Comparison of ENCODE assay signal across 10 mouse cellular contexts in the genomic region with DNA sequence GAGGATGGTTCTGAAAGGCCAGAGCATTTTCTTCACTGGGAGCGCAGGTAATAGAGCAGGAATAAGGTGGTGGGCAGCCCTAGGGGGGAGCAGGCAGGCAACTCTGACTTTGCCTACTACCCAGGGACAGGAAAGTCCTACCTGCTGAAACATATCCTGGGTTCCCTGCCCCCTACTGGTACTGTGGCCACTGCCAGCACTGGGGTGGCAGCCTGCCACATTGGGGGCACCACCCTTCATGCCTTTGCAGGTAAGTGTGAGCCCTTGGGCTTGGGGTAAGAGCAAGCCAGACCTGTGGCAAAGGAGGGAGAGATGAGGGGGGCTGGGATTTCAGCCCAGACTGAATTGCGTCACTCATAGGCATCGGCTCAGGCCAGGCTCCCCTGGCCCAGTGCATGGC. TPM values are rescaled to one million over a fixed set of nuclear protein-coding genes. Genes with fewer than 3 reads are reported as not detected.
DNase-seq lines count a peak whose midpoint lies in the region; ATAC-seq and TF ChIP-seq lines count a peak whose summit lies in the region.
"Had no signal": no experiment of that assay in that cellular context is flagged by ENCODE, and none has a peak within 500 bp of the region (broad histone marks: within the 10 kb centered on the region; RNA-seq: fewer than 3 reads in every experiment).

No protein-coding gene starts in this region.

- H3K4me2 ChIP-seq in lung, embryonic 14.5 days = peak overlapping the region; percentile 91
- peak overlapping the region; percentile 97 for H3K4me2 ChIP-seq in intestine, embryonic 15.5 days (replicated peaks)
- peak overlapping the region; percentile 84 for H3K4me2 ChIP-seq in myocyte (ENCODE audit: low read depth)

- no peak overlapping the region for H3ac ChIP-seq in myocyte (ENCODE audit: control insufficient read depth, insufficient read length)

- TF ChIP-seq POLR2A in embryonic fibroblast, embryonic 13.5 days (IDR thresholded peaks at IDR 0.05; ENCODE audit: low read depth, low read length) = no peak
- TF ChIP-seq POLR2A in myocyte (IDR thresholded peaks at IDR 0.05; ENCODE audit: insufficient read length, low read depth) = no peak

- H3K36me3 ChIP-seq in lung, embryonic 14.5 days (ENCODE audit: insufficient read depth) = peaks cover 49% of the 10 kb centered on the region
- H3K36me3 ChIP-seq in intestine, embryonic 15.5 days = peaks cover 19% of the 10 kb centered on the region
- H3K36me3 ChIP-seq in myocyte (ENCODE audit: control insufficient read depth, insufficient read depth) = peaks cover 10% of the 10 kb centered on the region

- H3K4me1 ChIP-seq in lung, embryonic 14.5 days (ENCODE audit: insufficient read depth) = peaks cover 9% of the 10 kb centered on the region
- no peaks in the 10 kb centered on the region for H3K4me1 ChIP-seq in embryonic fibroblast, embryonic 13.5 days (ENCODE audit: control insufficient read depth, insufficient read depth, low read length)
- H3K4me1 ChIP-seq in intestine, embryonic 15.5 days (replicated peaks) = peaks cover 24% of the 10 kb centered on the region

- H3K27me3 ChIP-seq in lung, embryonic 14.5 days (ENCODE audit: insufficient read depth, low read length) = no peaks in the 10 kb centered on the region
- no peaks in the 10 kb centered on the region for H3K27me3 ChIP-seq in intestine, embryonic 15.5 days (replicated peaks)
- no peaks in the 10 kb centered on the region for H3K27me3 ChIP-seq in myocyte (ENCODE audit: control insufficient read depth, insufficient read depth, insufficient read length)

- DNase-seq in lung, embryonic 14.5 days = no peak
- no peak for DNase-seq in lung, postnatal 36 days
- no peak for DNase-seq in layer of hippocampus, adult 11-12 months (ENCODE audit: low spot score)
- DNase-seq in retina, embryonic 14.5 days (ENCODE audit: low spot score) = no peak
- DNase-seq in spleen, postnatal 36 days (ENCODE audit: low spot score in 2 of 2) = no peak
- DNase-seq: cerebellum, adult 18-20 months; right cerebral cortex, adult 18-20 months had no signal

- no peak for ATAC-seq in lung, embryonic 14.5 days (ENCODE audit: insufficient read depth)
- no peak for ATAC-seq in intestine, embryonic 15.5 days

- H3K9ac ChIP-seq in lung, embryonic 14.5 days = no peak overlapping the region
- no peak overlapping the region for H3K9ac ChIP-seq in intestine, embryonic 15.5 days

- no peak overlapping the region for H3K27ac ChIP-seq in lung, embryonic 14.5 days (ENCODE audit: low read depth)
- H3K27ac ChIP-seq in embryonic fibroblast, embryonic 13.5 days (ENCODE audit: insufficient read depth, low read length) = no peak overlapping the region
- H3K27ac ChIP-seq in intestine, embryonic 15.5 days = no peak overlapping the region

- 85% methylated on average over 3 of the region's 3 CpGs for WGBS in lung, embryonic 14.5 days
- WGBS in intestine, embryonic 15.5 days = 84% methylated on average over 3 of the region's 3 CpGs

- H3K4me3 ChIP-seq in lung, embryonic 14.5 days (ENCODE audit: low read depth, low read length) = peak overlapping the region; percentile 61
- H3K4me3 ChIP-seq in embryonic fibroblast, embryonic 13.5 days (ENCODE audit: insufficient read depth, low read length) = peak overlapping the region; percentile 72
- peak overlapping the region; percentile 59; the same call in 1 of the 2 replicates for H3K4me3 ChIP-seq in intestine, embryonic 15.5 days (replicated peaks)
- H3K4me3 ChIP-seq in myocyte = peak overlapping the region; percentile 65

- peaks cover 9% of the 10 kb centered on the region for H3K79me2 ChIP-seq in myocyte (ENCODE audit: control insufficient read depth, insufficient read depth)

- no peak; the same call in 1 of the 2 replicates for TF ChIP-seq CTCF in lung, embryonic 14.5 days (IDR thresholded peaks at IDR 0.05; ENCODE audit: low read depth)
- no peak for TF ChIP-seq CTCF in embryonic fibroblast, embryonic 13.5 days (IDR thresholded peaks at IDR 0.05; ENCODE audit: borderline replicate concordance, insufficient read depth, low read length)

- H3K9me3 ChIP-seq in lung, embryonic 14.5 days (ENCODE audit: low read depth, low read length) = no peaks in the 10 kb centered on the region
- H3K9me3 ChIP-seq in intestine, embryonic 15.5 days = no peaks in the 10 kb centered on the region

TF ChIP-seq in myocyte, 11 proteins besides CTCF, POLR2A, EP300 and RAD21:
- TF ChIP-seq MAX (IDR thresholded peaks at IDR 0.05; ENCODE audit: low read depth) (no peak), TCF12 (IDR thresholded peaks at IDR 0.05; ENCODE audit: insufficient read depth, poor library complexity, severe bottlenecking) (no peak), E2F4 (IDR thresholded peaks at IDR 0.05; ENCODE audit: insufficient read depth) (no peak), MYOD1 (IDR thresholded peaks at IDR 0.05; ENCODE audit: control insufficient read depth in 1 of 3, insufficient read length in 2 of 3, low read depth in 2 of 3) (no peak), REST (IDR thresholded peaks at IDR 0.05; ENCODE audit: insufficient read depth, insufficient read length) (no peak)
TF ChIP-seq in myocyte: peak in this region for 0.

RNA-seq across cellular contexts. Expression of a gene that starts 2.1 kb away (rescaled TPM):
- polyA plus RNA-seq in lung, embryonic 14.5 days (2014; fragmentation: Nextera tagmentation; extraction: Ambion mirVana) = 16.1 and 18.4 TPM in 2 replicates
- polyA plus RNA-seq in embryonic fibroblast, embryonic 13.5 days (2011; ENCODE audit: insufficient read length, low read depth, missing spikeins) = 8.3 and 10.9 TPM in 2 replicates
- 9.1 and 9.6 TPM in 2 replicates for polyA plus RNA-seq in intestine, embryonic 15.5 days (2015; fragmentation: Nextera tagmentation; extraction: Ambion mirVana)
- 6.9 TPM for polyA plus RNA-seq in myocyte (2012; fragmentation: generic; extraction: Trizol)

RNA-seq across cellular contexts. Expression of a gene that starts 9.3 kb away (rescaled TPM):
- polyA plus RNA-seq in lung, embryonic 14.5 days (2014; fragmentation: Nextera tagmentation; extraction: Ambion mirVana) = 20.9 and 21.8 TPM in 2 replicates
- 58.1 and 78.4 TPM in 2 replicates for polyA plus RNA-seq in embryonic fibroblast, embryonic 13.5 days (2011; ENCODE audit: insufficient read length, low read depth, missing spikeins)
- polyA plus RNA-seq in intestine, embryonic 15.5 days (2015; fragmentation: Nextera tagmentation; extraction: Ambion mirVana) = 11.0 and 11.2 TPM in 2 replicates
- polyA plus RNA-seq in myocyte (2012; fragmentation: generic; extraction: Trizol) = 14.6 TPM

RNA-seq across cellular contexts. Expression of a gene that starts 40.4 kb away (rescaled TPM):
- 20.3 and 25.3 TPM in 2 replicates for polyA plus RNA-seq in lung, embryonic 14.5 days (2014; fragmentation: Nextera tagmentation; extraction: Ambion mirVana)
- 22.7 and 34.1 TPM in 2 replicates for polyA plus RNA-seq in embryonic fibroblast, embryonic 13.5 days (2011; ENCODE audit: insufficient read length, low read depth, missing spikeins)
- polyA plus RNA-seq in intestine, embryonic 15.5 days (2015; fragmentation: Nextera tagmentation; extraction: Ambion mirVana) = 18.9 and 19.6 TPM in 2 replicates
- 32.1 TPM for polyA plus RNA-seq in myocyte (2012; fragmentation: generic; extraction: Trizol)
